Mouse (Mus musculus): ENCODE results near the gene Fnbp1. TPM values are rescaled to one million over a fixed set of nuclear protein-coding genes. Genes with fewer than 3 reads are reported as not detected.
A peak's percentile ranks its signal among the peaks of the same experiment; 100 is the strongest.

Fnbp1 gene
- polyA plus RNA-seq, 2 experiments from 2014 or later = 78.2 to 90.0 TPM

GRCm38 (mm10) chr2:31066019-31066789 lies 75.6 kb downstream of the Fnbp1 start:
- ATAC-seq = no peak

GRCm38 (mm10) chr2:31061868-31062628 lies 79.8 kb downstream of the Fnbp1 start:
- ATAC-seq = peak; percentile 64

- ATAC-seq = peak; percentile 69
Measured at GRCm38 (mm10) chr2:31060787-31061730, 80.7 kb downstream of the Fnbp1 start.

GRCm38 (mm10) chr2:31060271-31060670 lies 81.5 kb downstream of the Fnbp1 start:
- ATAC-seq = no peak

- ATAC-seq = no peak
Measured at GRCm38 (mm10) chr2:31058443-31058842, 83.4 kb downstream of the Fnbp1 start.

GRCm38 (mm10) chr2:31057549-31058177 lies 84.1 kb downstream of the Fnbp1 start:
- no peak for ATAC-seq

- no peak for ATAC-seq
Measured at GRCm38 (mm10) chr2:31056070-31056469, 85.7 kb downstream of the Fnbp1 start.

- no peak for ATAC-seq
Measured at GRCm38 (mm10) chr2:31053851-31054340, 87.9 kb downstream of the Fnbp1 start.

GRCm38 (mm10) chr2:31053426-31053825 lies 88.4 kb downstream of the Fnbp1 start:
- no peak for ATAC-seq

- no peak for ATAC-seq
Measured at GRCm38 (mm10) chr2:31052441-31052840, 89.4 kb downstream of the Fnbp1 start.

GRCm38 (mm10) chr2:31048037-31048436 lies 93.8 kb downstream of the Fnbp1 start:
- ATAC-seq = no peak

GRCm38 (mm10) chr2:31043856-31044255 lies 98.0 kb downstream of the Fnbp1 start:
- ATAC-seq = no peak

GRCm38 (mm10) chr2:31042881-31043280 lies 98.9 kb downstream of the Fnbp1 start:
- ATAC-seq = no peak

- ATAC-seq = no peak
Measured at GRCm38 (mm10) chr2:31041386-31041785, 100.4 kb downstream of the Fnbp1 start.

- no peak for ATAC-seq
Measured at GRCm38 (mm10) chr2:31040487-31040886, 101.3 kb downstream of the Fnbp1 start.

GRCm38 (mm10) chr2:31040043-31040442 lies 101.8 kb downstream of the Fnbp1 start:
- ATAC-seq = no peak

- peak; percentile 56 for ATAC-seq
Measured at GRCm38 (mm10) chr2:31036811-31037210, 105.0 kb downstream of the Fnbp1 start.

- ATAC-seq = no peak
Measured at GRCm38 (mm10) chr2:31031972-31032371, 109.8 kb downstream of the Fnbp1 start.

- ATAC-seq = peak; percentile 79
Measured at GRCm38 (mm10) chr2:31026642-31027041, 115.2 kb downstream of the Fnbp1 start.

GRCm38 (mm10) chr2:31025458-31025857 lies 116.3 kb downstream of the Fnbp1 start:
- ATAC-seq = no peak

GRCm38 (mm10) chr2:31024618-31025370 lies 117.0 kb downstream of the Fnbp1 start:
- peak; percentile 61 for ATAC-seq
